Mouse (Mus musculus) heart, adult 2 months (tissue): Measurements from ENCODE around the gene Fam102b.

ENCODE experiments used
- CTCF ChIP-seq: fragments of 200-600 bp; IDR thresholded peaks from 2 replicates; pipeline ENCODE4 v1.8.1; 2022; ENCODE audit warnings: antibody characterized with exemption, mild to moderate bottlenecking, moderate library complexity
- EP300 ChIP-seq: fragments of 200-500 bp; IDR thresholded peaks from 2 replicates; pipeline ENCODE4 v1.6.1; 2011; ENCODE audit warnings: low read depth, low read length, control low read depth; ENCODE audit not compliant: insufficient read depth
- POLR2A ChIP-seq: fragments of 200-500 bp; IDR thresholded peaks from 2 replicates; pipeline ENCODE4 v1.6.1; 2011; ENCODE audit warnings: mild to moderate bottlenecking, low read depth, low read length, control low read depth; ENCODE audit not compliant: insufficient read depth

- no peak for TF ChIP-seq CTCF
- TF ChIP-seq POLR2A: no peak
- no peak for TF ChIP-seq EP300
These were observed 4.9 kb upstream of the Fam102b start for GRCm38 (mm10) chr3:109032306-109032705.
